Mouse (Mus musculus) embryo, embryonic 10.5 days (tissue): ENCODE measurements around the gene Btg2.

Source experiments
- DNase-seq: peaks from one replicate; pipeline ENCODE4 v3.0.0-alpha.2; 2015; ENCODE audit warnings: low spot score

Gene Btg2

DNA sequence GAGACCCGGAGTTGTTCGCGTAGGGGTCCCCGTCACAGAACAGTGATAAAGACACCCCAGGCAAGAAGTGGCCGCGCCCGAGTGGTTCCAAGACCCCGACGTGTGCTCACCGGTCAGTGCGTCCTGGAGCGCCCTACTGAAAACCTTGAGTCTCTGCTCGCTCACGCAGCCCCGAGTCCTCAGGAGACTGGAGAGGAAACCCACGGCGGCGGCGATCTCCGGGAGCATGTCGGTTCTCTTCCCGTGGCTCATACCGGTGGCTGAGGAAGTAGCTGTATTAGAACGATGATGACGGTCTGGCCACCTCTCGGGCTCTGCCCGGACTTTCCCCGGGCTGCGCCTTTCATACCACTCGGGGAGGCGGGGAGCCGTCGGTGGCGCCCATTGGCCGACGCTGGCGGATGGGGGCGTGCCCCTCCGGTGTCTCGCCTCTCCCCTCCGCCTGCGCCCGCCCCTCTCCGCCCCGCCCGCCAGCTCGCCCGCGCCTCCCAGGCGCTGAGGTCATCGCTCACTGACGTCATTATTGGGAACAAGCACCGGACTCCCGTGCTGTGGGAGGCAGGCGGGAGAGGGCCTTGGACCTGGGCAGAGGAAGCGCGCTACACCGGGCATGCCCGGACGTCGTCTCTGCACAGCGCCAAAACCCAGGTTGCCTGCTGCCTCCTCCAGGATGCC, at the start of gene Btg2:
TSS of gene Btg2 (minus strand) at position 319 of the 675 bp plus-strand sequence.
- DNase-seq, result peak; percentile 96

DNA sequence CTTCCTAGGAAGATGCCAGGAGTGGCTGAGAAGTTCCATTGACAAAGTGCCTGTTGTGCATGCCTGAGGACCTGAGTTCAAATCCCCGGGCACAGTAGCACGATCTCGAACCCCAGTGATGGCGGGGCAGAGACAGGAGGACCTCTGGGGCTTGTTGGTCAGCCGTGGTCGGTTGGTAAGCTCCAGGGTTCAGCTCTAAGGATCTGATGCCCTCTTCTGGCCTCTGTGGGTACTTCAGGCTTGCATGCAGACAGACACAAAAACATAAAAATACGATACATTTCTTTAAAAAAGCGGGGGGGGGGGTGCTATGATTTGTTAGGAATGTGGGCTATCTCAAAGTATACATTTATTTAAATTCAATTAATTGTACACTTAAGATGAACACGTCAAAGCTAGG, 43.3 kb upstream of the Btg2 start:
- DNase-seq, result peak; percentile 65

- DNase-seq, result peak; percentile 92
Measured at GRCm38 (mm10) chr1:134120179-134120578, 41.3 kb upstream of the Btg2 start.

DNA sequence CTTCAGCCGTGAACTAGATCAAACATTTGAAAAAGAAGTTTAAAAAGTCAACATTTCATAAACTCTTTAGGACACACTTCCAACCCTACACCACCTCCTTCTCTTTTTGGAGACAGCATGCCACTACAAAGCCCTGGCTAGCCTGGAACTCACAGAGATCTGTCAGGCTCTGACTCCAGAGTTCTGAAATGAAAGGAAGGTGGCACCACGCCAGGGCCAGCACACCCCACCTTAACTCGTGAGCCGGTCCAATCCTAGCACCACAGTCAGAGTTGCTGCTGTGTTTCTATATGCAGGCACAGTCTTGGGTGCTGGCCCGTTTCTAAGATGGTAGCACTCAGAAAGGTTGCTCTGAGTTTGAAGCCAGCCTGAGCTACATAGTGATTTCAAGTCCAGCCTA, 38.2 kb upstream of the Btg2 start:
- DNase-seq, result no peak

DNA sequence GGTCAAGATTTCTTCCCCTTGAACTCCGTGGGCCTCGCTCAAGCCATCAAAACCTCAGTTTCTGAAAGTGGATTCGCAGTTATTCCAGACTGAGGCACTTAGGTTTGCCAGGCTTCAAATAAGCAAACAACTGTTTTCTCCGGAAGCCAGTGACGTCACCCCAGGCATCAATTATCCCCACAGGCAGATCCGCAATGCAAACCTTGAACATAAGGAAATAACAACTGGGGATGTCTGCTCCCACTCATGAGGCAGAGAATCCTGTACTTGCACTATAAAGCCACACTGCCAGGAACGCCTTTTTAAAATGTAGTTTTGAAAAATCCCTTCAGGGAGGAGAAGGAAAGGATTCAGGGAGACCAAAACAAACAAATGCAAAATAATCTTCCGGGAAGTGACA, 36.5 kb upstream of the Btg2 start:
- DNase-seq, result no peak

DNA sequence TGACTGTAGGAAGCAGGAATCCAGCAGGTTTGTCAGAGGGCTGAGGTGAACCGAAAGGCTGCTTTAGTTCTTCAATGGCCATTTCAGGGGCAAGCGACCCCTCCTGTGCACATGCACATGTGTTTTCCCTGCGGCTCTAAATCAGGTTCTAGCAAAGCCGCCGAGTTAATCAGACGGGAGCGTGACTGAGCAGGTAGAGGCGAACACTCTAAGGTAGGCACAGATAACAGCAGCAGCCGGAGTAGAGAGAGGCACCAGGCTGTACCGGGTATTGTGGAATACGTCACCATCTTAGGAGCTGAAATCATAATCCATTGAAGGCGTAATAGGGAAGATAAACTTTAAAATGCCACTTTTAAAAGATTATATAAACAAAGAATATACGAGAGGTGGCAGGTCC, 35.8 kb upstream of the Btg2 start:
- no peak for DNase-seq

GRCm38 (mm10) chr1:134114018-134114417, 35.1 kb upstream of the Btg2 start:
- DNase-seq, result no peak

DNA sequence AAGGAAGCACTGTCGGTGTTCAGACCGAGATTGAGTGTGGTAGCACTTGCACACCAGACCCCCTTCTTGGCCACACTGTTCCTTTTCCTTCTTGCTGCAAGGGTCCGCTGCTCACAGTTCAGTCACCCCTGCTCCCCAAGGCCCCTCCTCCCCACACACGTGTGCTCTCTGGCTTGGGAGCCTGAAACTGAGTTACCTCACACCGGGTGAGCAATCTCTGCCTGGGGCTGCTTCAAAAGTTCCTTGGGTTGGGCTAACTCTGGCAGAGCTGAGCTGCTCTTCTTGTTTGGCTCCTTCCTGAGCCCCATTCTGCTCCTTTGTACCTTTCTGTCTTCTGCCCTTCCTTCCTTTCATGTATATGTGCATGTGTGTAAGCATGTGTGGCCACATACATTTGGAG, 34.6 kb upstream of the Btg2 start:
- DNase-seq, result no peak

- DNase-seq, result no peak
Measured at GRCm38 (mm10) chr1:134110979-134111378, 32.1 kb upstream of the Btg2 start, which contains the start of gene Chit1. Chit1 (plus strand) TSS chr1:134111242.

- DNase-seq, result no peak
Measured at GRCm38 (mm10) chr1:134110449-134110848, 31.5 kb upstream of the Btg2 start.

DNA sequence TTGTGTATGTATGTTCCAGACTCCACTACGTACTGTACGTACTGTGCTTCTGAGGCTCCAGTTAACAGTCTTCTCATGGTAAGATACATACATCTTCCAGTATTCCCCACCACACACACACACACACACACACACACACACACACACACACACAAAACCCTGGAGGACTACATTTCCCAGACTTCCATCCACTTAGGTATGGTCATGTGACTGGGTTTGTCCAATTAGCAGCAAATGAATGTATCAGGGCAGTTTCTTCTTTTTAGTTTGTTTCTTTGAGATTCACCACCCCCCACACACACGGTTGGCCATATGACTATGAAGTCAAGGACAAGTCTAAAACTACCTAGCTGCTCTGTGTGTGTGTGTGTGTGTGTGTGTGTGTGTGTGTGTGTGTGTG, 31.1 kb upstream of the Btg2 start:
- peak; percentile 24 for DNase-seq

DNA sequence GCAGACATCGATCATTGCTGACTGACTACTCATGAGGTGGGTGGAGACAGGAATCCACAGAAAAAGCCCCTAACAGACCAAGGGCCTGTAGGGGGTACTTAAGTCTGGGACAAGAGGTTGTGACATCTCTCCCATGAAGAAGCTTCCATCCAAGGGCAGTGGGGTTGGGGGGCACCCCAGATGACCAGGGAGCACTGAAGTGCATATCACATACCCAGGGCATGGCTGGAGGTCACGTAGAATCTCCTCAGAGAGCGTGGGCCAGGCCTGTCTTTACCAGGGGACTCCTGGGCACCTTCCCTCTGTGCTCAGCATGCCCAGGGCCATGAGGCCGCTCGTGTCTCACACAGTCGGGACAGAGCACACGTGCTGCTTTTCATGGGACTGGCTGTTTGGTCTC, 28.9 kb upstream of the Btg2 start:
- DNase-seq, result no peak

DNA sequence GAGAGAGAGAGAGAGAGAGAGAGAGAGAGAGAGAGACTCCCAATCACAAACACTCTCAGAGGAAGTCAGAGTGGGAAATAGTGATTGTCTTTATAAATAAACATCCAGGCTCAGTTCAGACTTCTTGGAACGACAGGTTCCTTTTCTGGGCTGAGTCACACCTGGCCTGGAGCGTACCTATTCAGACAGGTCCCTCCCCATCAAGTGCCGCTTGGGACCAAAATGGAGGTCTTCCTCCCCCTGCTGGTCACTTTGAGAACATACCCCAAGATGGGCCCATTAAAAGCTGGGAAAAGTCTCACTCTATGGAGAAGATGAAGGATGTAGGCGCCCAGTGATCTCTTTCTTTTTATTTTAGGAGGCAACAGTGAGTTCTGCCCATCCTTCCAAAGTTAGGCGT, 27.8 kb upstream of the Btg2 start:
- peak; percentile 79 for DNase-seq

DNA sequence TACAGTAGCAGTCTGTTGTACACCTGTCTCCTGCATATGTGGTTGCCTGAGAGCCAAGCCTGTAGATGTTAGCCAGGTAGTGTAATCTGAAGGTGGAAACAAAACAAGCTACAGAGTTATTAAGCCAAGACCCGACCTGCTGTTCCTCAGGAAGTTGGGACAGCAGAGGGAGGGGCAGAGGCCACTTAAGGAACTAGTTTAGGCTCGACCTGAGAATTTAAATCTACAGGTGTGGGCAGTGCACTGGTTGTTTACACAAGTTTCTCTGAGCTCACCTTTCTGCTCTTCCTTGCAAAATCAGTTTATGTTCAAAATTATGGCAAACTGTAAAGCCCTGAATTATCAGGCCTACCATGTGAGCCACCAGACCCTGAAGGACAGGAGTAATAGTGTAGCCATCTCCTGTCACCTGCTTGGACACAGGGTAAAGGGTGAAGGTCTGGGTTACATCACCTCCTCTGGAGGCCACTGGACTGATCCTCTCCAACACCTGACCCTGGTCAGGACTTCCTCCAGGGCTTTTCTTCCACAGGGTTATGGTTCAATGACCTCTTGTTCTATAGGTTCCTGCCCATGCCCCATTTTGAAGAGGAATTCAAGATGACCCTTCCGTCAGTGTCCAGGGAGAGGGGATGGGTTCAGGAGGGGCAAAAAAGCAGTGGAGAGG, 27.0 kb upstream of the Btg2 start:
- DNase-seq, result no peak

DNA sequence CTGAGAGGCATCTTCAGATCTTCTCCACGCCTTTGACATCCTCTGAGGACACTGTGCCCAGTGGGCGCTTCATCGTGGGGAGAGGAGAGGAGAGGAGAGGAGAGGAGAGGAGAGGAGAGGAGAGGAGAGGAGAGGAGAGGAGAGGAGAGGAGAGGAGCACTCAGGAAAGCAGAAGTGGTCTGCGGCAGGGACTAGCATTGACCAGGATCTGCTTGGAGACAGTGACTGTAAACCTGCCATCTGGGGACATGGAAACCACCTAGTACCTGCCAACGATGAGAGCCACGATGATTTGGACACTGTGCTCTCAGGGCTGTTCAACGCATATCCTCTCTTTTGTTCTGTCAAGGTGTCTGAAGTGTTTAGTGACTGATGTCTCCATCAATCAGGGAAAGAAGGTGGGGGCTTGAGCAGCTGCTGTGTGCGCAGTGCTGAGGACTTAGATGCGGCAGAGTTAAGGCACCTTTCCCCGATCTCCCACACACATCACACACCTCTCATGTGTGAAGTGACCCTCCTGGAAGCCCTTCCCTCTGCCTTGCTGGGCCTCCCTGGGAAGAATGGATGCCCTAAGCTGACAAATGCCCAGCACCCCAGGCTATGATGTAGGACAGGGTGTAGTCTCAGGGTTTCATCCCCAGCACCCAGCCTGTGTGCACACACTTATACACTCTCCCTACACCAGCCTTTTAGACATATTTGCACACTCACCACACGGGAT, 26.3 kb upstream of the Btg2 start:
- no peak for DNase-seq

DNA sequence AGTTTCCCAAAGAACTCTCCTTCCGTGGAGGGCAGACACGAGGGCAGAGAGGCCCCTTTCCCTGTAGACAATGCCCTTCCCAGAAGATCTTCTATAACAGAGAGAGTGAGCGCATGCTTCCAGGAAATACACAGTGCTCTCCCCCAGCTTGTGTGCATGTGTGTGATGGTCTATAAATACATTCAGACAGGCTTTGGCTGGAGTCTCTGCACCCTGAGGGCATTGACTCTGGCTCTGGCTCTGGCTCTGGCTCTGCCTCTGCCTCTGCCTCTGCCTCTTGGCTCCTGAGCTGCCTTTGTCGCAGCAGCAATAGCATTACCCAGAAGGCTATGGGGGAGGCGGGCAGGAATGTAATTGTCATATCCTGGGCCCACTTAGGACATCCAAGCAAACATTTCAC, 24.9 kb upstream of the Btg2 start:
- DNase-seq, result no peak

GRCm38 (mm10) chr1:134101593-134101992, 22.7 kb upstream of the Btg2 start:
- DNase-seq, result no peak

- DNase-seq, result no peak
Measured at GRCm38 (mm10) chr1:134100928-134101327, 22.0 kb upstream of the Btg2 start.

GRCm38 (mm10) chr1:134100401-134100800, 21.5 kb upstream of the Btg2 start:
- no peak for DNase-seq

DNA sequence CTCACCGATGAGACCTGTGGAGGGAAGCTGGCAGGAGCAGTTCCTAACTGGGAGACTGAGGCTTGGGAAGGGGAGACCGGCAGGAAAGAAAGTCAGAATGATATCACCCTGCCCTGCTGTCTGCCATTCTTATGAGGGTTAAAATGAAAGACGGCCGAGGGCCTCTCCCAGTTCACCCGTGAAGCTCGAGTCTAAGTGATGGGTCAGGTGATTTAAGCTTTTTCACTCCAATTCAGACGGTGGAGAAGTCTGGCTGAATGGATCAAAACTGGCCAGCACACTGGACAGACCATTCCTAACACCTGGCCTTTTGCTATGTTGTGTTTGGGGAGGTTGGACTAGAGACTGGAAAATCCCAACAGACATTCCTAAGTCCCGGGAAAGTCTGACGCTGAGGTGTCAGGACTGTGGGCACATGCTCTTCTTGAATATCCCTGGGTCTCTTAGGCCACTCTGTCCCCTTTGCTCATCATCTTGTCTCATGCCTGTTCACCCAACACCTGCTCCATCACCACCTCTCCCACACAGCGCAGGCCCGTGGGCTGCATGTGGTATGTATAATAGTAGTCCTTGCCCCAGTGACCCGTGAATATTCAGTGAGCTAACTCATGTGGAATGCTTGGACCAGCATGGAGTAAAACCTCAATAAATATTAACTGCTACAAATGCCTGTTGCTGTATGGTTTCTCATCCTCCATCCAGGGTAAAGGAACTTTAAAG, 20.8 kb upstream of the Btg2 start:
- no peak for DNase-seq

- peak; percentile 94 for DNase-seq
Measured at GRCm38 (mm10) chr1:134098726-134099515, 20.0 kb upstream of the Btg2 start.
